Mouse (Mus musculus) limb, embryonic 14.5 days (tissue): ENCODE data around the gene Lrrc1. TPM values are rescaled to one million over a fixed set of nuclear protein-coding genes. Genes with fewer than 3 reads are reported as not detected.

Source experiments
- ATAC-seq: fragments of 200-750 bp; cut with Nextera tagmentation; 2 replicates; pipeline ENCODE4 v1.8.0; 2017; ENCODE audit warnings: low read depth, moderate number of reproducible peaks, moderate TSS enrichment; ENCODE audit not compliant: low FRiP score
- DNase-seq: peaks from one replicate; pipeline ENCODE4 v3.0.0-alpha.2; 2015; ENCODE audit warnings: low spot score
- H3K27ac ChIP-seq: fragments of 300-500 bp; sonication (generic); replicated peaks from 2 replicates; pipeline ENCODE4 v1.5.1; 2014; ENCODE audit warnings: low read depth, mild to moderate bottlenecking, low read length, moderate library complexity, mixed read lengths
- H3K27me3 ChIP-seq: fragments of 300-500 bp; sonication (generic); 2 replicates; pipeline ENCODE4 v1.6.1; 2014; ENCODE audit warnings: low read length, mixed read lengths; ENCODE audit not compliant: control insufficient read depth, insufficient read depth
- H3K36me3 ChIP-seq: fragments of 300-500 bp; sonication (generic); 2 replicates; pipeline ENCODE4 v1.6.1; 2014; ENCODE audit warnings: mild to moderate bottlenecking, low read length, moderate library complexity, mixed read lengths; ENCODE audit not compliant: control insufficient read depth, insufficient read depth
- H3K4me1 ChIP-seq: fragments of 300-500 bp; sonication (generic); 2 replicates; pipeline ENCODE4 v1.6.1; 2014; ENCODE audit warnings: antibody characterized with exemption, low read length, mixed read lengths; ENCODE audit not compliant: control insufficient read depth, insufficient read depth
- H3K4me2 ChIP-seq: fragments of 300-500 bp; sonication (generic); replicated peaks from 2 replicates; pipeline ENCODE4 v1.6.1; 2014; ENCODE audit warnings: low read depth, mild to moderate bottlenecking, low read length, moderate library complexity; ENCODE audit not compliant: severe bottlenecking
- H3K4me3 ChIP-seq: fragments of 300-500 bp; sonication (generic); replicated peaks from 2 replicates; pipeline ENCODE4 v1.5.1; 2014; ENCODE audit warnings: low read length
- H3K9ac ChIP-seq: fragments of 300-500 bp; sonication (generic); 2 replicates; pipeline ENCODE4 v1.6.1; 2014; ENCODE audit warnings: mild to moderate bottlenecking, low read depth, low read length, moderate library complexity; ENCODE audit not compliant: severe bottlenecking
- H3K9me3 ChIP-seq: fragments of 300-500 bp; sonication (generic); 2 replicates; pipeline ENCODE4 v1.6.1; 2016; ENCODE audit warnings: low read length; ENCODE audit not compliant: control insufficient read depth
- POLR2A ChIP-seq: fragments of 200-500 bp; IDR thresholded peaks from 2 replicates; pipeline ENCODE4 v1.8.0; 2012; ENCODE audit warnings: inconsistent platforms, mild to moderate bottlenecking, moderate library complexity, borderline replicate concordance; ENCODE audit not compliant: insufficient read depth, insufficient read length; ENCODE audit errors: extremely low read depth
- WGBS: fragments of 180-500 bp; shearing (Covaris S2); extraction: QIAGEN DNeasy Blood & Tissue Kit; methylation state at CpG from one replicate; pipeline ENCODE4 v1.1.7; 2014; 5-methylcytosine and 5-hydroxymethylcytosine counted together
- polyA plus RNA-seq, 2 experiments: library from polyadenylated mRNA; depleted of rRNA in 1 of 2; stranded (reverse) in 1 of 2; unstranded in 1 of 2; fragments of >200 nt; fragmentation: Nextera tagmentation in 1 of 2; extraction: Ambion mirVana in 1 of 2; gene quantifications; 2 replicates each; pipeline versions ENCODE4 v1.2.1 to v1.2.3; 2012 to 2014

Gene Lrrc1
- polyA plus RNA-seq (2012; rRNA removed) (26.6 and 27.7 TPM in 2 replicates), polyA plus RNA-seq (2014; fragmentation: Nextera tagmentation; extraction: Ambion mirVana) (14.0 and 16.8 TPM in 2 replicates)

DNA sequence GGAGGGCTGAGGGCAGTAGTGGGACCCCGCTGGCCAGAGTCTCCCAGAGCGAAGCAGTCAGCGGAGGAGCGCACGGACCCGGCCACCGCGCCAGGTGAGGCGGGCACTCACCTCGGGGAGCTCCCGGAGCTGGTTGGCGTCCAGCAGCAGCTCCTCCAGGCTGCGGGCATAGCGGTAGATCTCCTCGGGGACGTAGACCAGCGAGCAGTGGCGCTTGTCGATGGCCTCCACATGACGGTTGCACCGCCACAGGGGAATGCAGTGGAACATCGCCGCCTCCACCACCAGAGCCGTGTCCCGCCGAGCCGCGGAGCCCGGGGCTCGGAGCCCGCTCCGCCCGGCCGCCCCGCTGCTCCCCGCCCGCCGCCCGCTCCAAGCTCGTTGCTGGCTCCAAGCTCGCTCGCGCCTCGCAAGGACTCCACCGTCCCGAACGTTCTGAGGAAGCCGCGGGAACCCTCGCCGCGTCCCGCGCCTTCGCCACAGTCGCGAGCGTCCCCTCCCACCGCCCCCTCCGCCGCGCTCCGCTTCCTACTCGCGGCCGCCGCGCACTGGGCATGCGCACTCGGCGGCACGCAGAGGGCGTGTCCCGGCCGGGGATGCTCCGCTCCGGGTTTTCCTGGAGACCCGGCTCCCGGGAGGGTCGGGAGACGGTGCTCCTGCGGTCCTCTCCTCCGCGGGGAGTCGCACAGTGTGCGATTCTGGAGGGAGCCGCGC lies at the start of gene Lrrc1:
TSS of gene Lrrc1 (minus strand) at position 517 of the 714 bp plus-strand sequence.
- Histone ChIP-seq H3K9me3 (no peaks in the 10 kb centered on the region), H3K4me2 (peak within 1 kb of the TSS; percentile 95), H3K27ac (peak within 1 kb of the TSS; percentile 67), H3K36me3 (no peaks in the 10 kb centered on the region), H3K4me1 (peaks cover 14% of the 10 kb centered on the region; the same call in 1 of the 2 replicates), H3K4me3 (peak within 1 kb of the TSS; percentile 80), H3K9ac (peak within 1 kb of the TSS; percentile 72), H3K27me3 (no peaks in the 10 kb centered on the region)
- DNase-seq (peak; percentile 81), ATAC-seq (peak; percentile 93)
- peak; percentile 91; the same call in 1 of the 2 replicates for TF ChIP-seq POLR2A
- WGBS, result 10% methylated on average over 42 of the region's 88 CpGs

DNA sequence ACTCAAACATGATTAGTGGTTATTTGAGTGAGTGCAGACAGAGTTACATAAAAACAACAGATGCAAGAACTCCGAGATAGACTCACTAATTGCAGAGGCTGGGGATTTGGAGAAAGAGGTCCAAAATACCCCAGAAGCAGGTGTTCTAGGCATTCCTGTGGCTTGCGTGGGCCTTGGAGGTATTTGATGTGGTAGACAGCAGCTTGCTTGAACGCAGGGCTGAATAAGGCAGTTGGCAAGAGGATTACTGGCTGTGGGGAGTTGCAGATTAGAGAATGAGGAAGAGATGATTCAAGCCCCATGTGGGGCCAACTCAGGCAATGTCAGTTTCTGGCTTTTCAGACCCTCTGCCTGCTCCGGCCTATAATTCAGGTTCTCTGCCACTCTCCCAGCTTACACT lies 47.8 kb upstream of the Lrrc1 start:
- Histone ChIP-seq H3K4me3 (no peak overlapping the region), H3K9ac (no peak overlapping the region), H3K36me3 (no peaks in the 10 kb centered on the region), H3K27ac (no peak overlapping the region), H3K27me3 (no peaks in the 10 kb centered on the region), H3K9me3 (no peaks in the 10 kb centered on the region), H3K4me2 (no peak overlapping the region), H3K4me1 (no peaks in the 10 kb centered on the region)
- TF ChIP-seq POLR2A, result no peak
- 42% methylated on average over 4 of the region's 4 CpGs for WGBS
- no peak for DNase-seq
- ATAC-seq, result no peak; the same call in 1 of the 2 replicates

DNA sequence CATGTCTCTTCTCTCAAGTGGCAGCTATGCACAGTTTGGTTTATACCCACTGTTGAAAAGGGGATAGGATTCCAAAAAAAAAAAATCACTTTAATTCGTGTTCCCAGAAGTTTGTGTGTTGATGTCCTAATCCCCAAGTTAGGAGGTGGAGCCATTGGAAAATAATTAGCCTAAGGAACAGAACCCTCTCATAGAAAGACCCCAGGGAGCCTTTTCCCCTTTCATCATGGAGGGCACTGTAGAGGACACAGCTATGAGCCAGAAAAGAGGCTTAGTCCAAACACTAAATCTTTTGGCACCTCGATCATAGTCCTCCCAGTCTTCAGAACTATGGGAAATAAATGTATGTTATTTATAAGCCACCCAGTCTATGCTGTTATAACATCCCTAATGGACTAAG lies 44.8 kb upstream of the Lrrc1 start:
- Histone ChIP-seq H3K9me3 (0 out of 2 replicates have a peak, but pooled peaks cover 3% of the 10 kb centered on the region), H3K4me1 (no peaks in the 10 kb centered on the region), H3K4me3 (no peak overlapping the region), H3K27me3 (no peaks in the 10 kb centered on the region), H3K27ac (no peak overlapping the region), H3K4me2 (no peak overlapping the region), H3K9ac (no peak overlapping the region), H3K36me3 (no peaks in the 10 kb centered on the region)
- DNase-seq (no peak), ATAC-seq (no peak)
- TF ChIP-seq POLR2A, result no peak
- WGBS, result 52% methylated on average over 2 of the region's 2 CpGs

DNA sequence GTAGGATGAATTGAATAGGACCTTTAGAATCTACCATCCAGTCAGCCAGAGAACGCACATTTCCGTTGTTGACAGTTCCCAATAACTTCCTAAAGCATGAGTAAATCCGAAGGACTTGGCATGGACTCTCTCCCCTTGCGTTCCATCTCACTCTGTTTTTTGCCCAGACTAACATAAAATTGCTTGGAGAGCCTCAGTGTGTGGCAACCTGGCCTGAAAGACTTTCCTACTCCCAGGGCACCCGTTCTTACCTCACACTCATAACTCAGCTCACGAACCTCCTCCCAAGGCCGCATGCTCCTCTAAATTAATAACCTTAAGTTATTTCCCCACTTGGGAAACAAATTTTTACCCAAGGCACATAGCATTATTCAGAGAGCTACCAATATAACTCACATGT lies 42.9 kb upstream of the Lrrc1 start:
- no peak for TF ChIP-seq POLR2A
- no peak overlapping the region for H3K4me2 ChIP-seq
- no peak overlapping the region for H3K27ac ChIP-seq
- no peak for ATAC-seq
- H3K4me3 ChIP-seq, result no peak overlapping the region
- 57% methylated on average over 7 of the region's 7 CpGs for WGBS
- H3K4me1 ChIP-seq, result no peaks in the 10 kb centered on the region
- H3K36me3 ChIP-seq, result no peaks in the 10 kb centered on the region
- no peak overlapping the region for H3K9ac ChIP-seq
- no peaks in the 10 kb centered on the region for H3K27me3 ChIP-seq
- DNase-seq, result no peak
- 0 out of 2 replicates have a peak, but pooled peaks cover 3% of the 10 kb centered on the region for H3K9me3 ChIP-seq

DNA sequence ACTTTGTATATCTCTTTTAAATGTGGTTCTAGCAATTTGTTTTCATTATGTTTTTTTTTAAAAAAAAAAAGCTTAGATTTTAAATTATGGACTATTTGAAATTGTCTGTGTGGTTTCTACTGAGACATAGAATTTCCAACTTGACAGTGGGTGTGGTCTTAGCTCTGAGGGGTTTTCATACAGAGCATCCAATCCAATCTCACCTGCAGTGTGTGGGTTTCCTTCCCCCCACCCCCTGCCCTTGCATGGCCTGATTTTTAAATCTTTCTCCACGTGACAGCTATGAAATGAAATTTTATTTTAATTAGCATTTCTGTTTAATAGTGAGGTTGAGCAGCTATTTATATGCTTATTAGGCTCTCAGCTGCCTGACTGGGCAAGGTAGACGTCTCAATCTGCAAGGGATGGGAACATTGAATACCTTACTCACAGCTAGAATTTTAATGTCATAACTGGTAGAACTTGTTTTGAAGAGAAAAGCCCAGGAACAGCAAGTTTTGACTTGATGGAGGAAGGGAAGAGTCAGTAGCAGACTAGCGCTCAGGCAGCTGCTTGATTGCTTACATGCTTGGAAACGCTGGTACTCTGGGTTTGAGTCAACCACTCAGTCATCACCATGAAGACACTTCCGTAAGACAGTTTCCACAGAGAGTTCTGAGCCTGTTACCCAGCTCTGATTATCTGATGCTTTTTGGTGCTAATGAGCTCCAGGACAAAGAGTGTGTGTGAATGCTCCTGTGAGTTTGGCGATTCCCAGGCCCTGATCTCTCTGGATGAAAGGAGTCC lies 42.3 kb upstream of the Lrrc1 start:
- Histone ChIP-seq H3K4me2 (no peak overlapping the region), H3K4me3 (no peak overlapping the region), H3K27ac (no peak overlapping the region), H3K9ac (no peak overlapping the region), H3K4me1 (no peaks in the 10 kb centered on the region), H3K36me3 (no peaks in the 10 kb centered on the region), H3K27me3 (no peaks in the 10 kb centered on the region), H3K9me3 (0 out of 2 replicates have a peak, but pooled peaks cover 3% of the 10 kb centered on the region)
- peak; percentile 22 for DNase-seq
- TF ChIP-seq POLR2A, result no peak
- 61% methylated on average over 6 of the region's 6 CpGs for WGBS
- no peak for ATAC-seq
